Mouse (Mus musculus) mesoderm, embryonic 11.5 days (tissue): ENCODE measurements around the gene Caly.

Experiments used
- DNase-seq: peaks from one replicate; pipeline ENCODE4 v3.0.0-alpha.2; 2012; ENCODE audit warnings: low read depth, low spot score

The Caly gene

GRCm38 (mm10) chr7:140037171-140037555 lies 45.2 kb downstream of the Caly start:
- no peak for DNase-seq

- peak; percentile 96 for DNase-seq
Observed at GRCm38 (mm10) chr7:140036281-140037170, 45.8 kb downstream of the Caly start, which contains the start of the genes Zfp511 and Tubgcp2. Gene Zfp511 (plus strand): TSS chr7:140036391. Gene Tubgcp2 (minus strand): TSS chr7:140036669.

GRCm38 (mm10) chr7:140035456-140035855 lies 46.9 kb downstream of the Caly start:
- no peak for DNase-seq

GRCm38 (mm10) chr7:140033386-140033785 lies 49.0 kb downstream of the Caly start:
- DNase-seq, result no peak

- DNase-seq, result no peak
Observed at GRCm38 (mm10) chr7:140032366-140032765, 50.0 kb downstream of the Caly start.

- DNase-seq, result no peak
Observed at GRCm38 (mm10) chr7:140031771-140032170, 50.6 kb downstream of the Caly start.
